Mouse (Mus musculus) liver, adult 2 months (tissue): Measurements from ENCODE around the gene Slco2a1.

Experiments
- CTCF ChIP-seq: fragments of 200-500 bp; IDR thresholded peaks from 2 replicates; pipeline ENCODE4 v1.5.1; 2011; ENCODE audit warnings: low read depth, low read length, control low read depth
- POLR2A ChIP-seq: fragments of 200-500 bp; IDR thresholded peaks from 2 replicates; pipeline ENCODE4 v1.6.1; 2011; ENCODE audit warnings: low read length, control low read depth; ENCODE audit not compliant: insufficient read depth; ENCODE audit errors: extremely low read depth

DNA sequence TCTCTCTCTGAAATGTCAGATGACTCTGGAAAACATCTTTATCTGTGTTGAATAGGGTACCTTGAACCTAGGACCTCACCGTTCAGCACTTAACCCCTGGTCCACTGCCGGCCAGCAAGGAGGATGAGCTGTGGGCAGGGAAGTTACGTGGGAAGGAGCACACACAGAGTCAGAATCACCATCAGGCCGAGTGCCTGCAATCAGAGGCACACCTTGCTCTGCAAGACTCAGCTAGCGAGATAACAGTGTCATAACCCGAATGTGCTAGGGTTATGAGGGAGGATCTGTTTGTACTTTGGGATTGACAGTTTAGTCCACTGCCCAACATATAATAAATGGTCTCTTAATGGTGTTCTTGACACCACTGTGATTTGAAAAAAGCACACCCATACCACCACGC, 50.2 kb downstream of the Slco2a1 start:
- no peak for TF ChIP-seq POLR2A
- TF ChIP-seq CTCF: no peak
